Mouse (Mus musculus) brain, embryonic 14.5 days (tissue): ENCODE measurements around the gene H1f0.

Experiments used
- CTCF ChIP-seq: fragments of 200-500 bp; IDR thresholded peaks from 2 replicates; pipeline ENCODE4 v1.5.1; 2012; ENCODE audit warnings: inconsistent platforms, mild to moderate bottlenecking, moderate library complexity, borderline replicate concordance; ENCODE audit not compliant: insufficient read depth, insufficient read length; ENCODE audit errors: extremely low read depth
- POLR2A ChIP-seq: fragments of 200-500 bp; IDR thresholded peaks from 2 replicates; pipeline ENCODE4 v1.6.1; 2012; ENCODE audit warnings: mild to moderate bottlenecking, inconsistent platforms, borderline replicate concordance; ENCODE audit not compliant: poor library complexity, insufficient read depth, insufficient read length, severe bottlenecking; ENCODE audit errors: extremely low read depth

- TF ChIP-seq CTCF (no peak), POLR2A (no peak)
Observed at GRCm38 (mm10) chr15:79052366-79052765, 24.1 kb downstream of the H1f0 start.
